Mouse (Mus musculus) CH12.LX (cell line): ENCODE results near the gene Shank1. TPM values are rescaled to one million over a fixed set of nuclear protein-coding genes. Genes with fewer than 3 reads are reported as not detected.

Experiments
- DNase-seq: peaks from one replicate; pipeline ENCODE4 v3.0.0-alpha.2; 2013; ENCODE audit errors: extremely low read depth
- H3K27ac ChIP-seq: 2 replicates; pipeline ENCODE4 v1.5.1; 2012; ENCODE audit warnings: low read depth, mild to moderate bottlenecking, control low read depth, moderate library complexity; ENCODE audit not compliant: insufficient read depth
- H3K27me3 ChIP-seq: replicated peaks from 2 replicates; pipeline ENCODE3; 2012; ENCODE audit warnings: inconsistent platforms
- H3K36me3 ChIP-seq, 2 experiments: replicated peaks in 1 of 2; 2 replicates each; pipeline versions ENCODE3 to v1.6.1; 2012; ENCODE audit warnings: inconsistent platforms in 1 of 2, low read length in 1 of 2, mild to moderate bottlenecking in 1 of 2, mixed read lengths in 1 of 2, moderate library complexity in 1 of 2; ENCODE audit not compliant: control insufficient read depth in 1 of 2, insufficient read depth in 1 of 2
- H3K4me1 ChIP-seq, 2 experiments: 2 replicates each; pipeline ENCODE4 v1.6.1; 2012; ENCODE audit warnings: inconsistent platforms in 1 of 2, moderate library complexity in 1 of 2; ENCODE audit not compliant: insufficient read depth in 2 of 2, control insufficient read depth in 1 of 2
- H3K4me2 ChIP-seq: 2 replicates; pipeline ENCODE4 v1.6.1; 2012; ENCODE audit warnings: low read depth, mild to moderate bottlenecking, control low read depth; ENCODE audit not compliant: poor library complexity, insufficient read depth, severe bottlenecking
- H3K4me3 ChIP-seq, 3 experiments: fragments of 150-350 bp in 1 of 3; sonication (generic) in 1 of 3; replicated peaks in 1 of 3; 2 replicates each; pipeline versions ENCODE3 to v1.5.1; 2011 to 2012; ENCODE audit warnings: low read depth in 2 of 3, low read length in 2 of 3, mild to moderate bottlenecking in 2 of 3, moderate library complexity in 2 of 3, control low read depth in 1 of 3, improper control_type of control experiment in 1 of 3, inconsistent platforms in 1 of 3, mixed read lengths in 1 of 3; ENCODE audit not compliant: poor library complexity in 1 of 3
- H3K79me2 ChIP-seq: replicated peaks from 2 replicates; pipeline ENCODE4 v1.6.1; 2012; ENCODE audit warnings: mild to moderate bottlenecking, moderate library complexity; ENCODE audit not compliant: control insufficient read depth, poor library complexity, insufficient read depth, severe bottlenecking; ENCODE audit errors: extremely low read depth
- H3K9ac ChIP-seq: 2 replicates; pipeline ENCODE4 v1.6.1; 2012; ENCODE audit warnings: low read depth, mild to moderate bottlenecking, control low read depth, moderate library complexity; ENCODE audit not compliant: insufficient read depth
- H3K9me3 ChIP-seq: replicated peaks from 2 replicates; pipeline ENCODE3; 2012; ENCODE audit warnings: low read length, inconsistent platforms, mixed read lengths
- CTCF ChIP-seq, 2 experiments: IDR thresholded peaks in 1 of 2; conservative IDR thresholded peaks in 1 of 2; 2 replicates each; pipeline ENCODE4 v1.5.1; 2011 to 2012; ENCODE audit warnings: low read depth in 2 of 2, low read length in 2 of 2, improper control_type of control experiment in 1 of 2, inconsistent platforms in 1 of 2, mild to moderate bottlenecking in 1 of 2, moderate library complexity in 1 of 2
- E2F4 ChIP-seq: IDR thresholded peaks from 2 replicates; pipeline ENCODE4 v1.6.1; 2011; ENCODE audit warnings: low read depth, low read length, improper control_type of control experiment; ENCODE audit not compliant: insufficient replicate concordance
- ETS1 ChIP-seq: conservative IDR thresholded peaks from 2 replicates; pipeline ENCODE4 v1.6.1; 2012; ENCODE audit warnings: low read depth, mild to moderate bottlenecking, inconsistent platforms, low read length, improper control_type of control experiment, moderate library complexity
- HCFC1 ChIP-seq: IDR thresholded peaks from 2 replicates; pipeline ENCODE4 v1.6.1; 2012; ENCODE audit warnings: low read depth, mild to moderate bottlenecking, inconsistent platforms, low read length, improper control_type of control experiment
- JUN ChIP-seq: IDR thresholded peaks from 2 replicates; pipeline ENCODE4 v1.6.1; 2011; ENCODE audit warnings: low read depth, mild to moderate bottlenecking, low read length, improper control_type of control experiment, moderate library complexity; ENCODE audit not compliant: insufficient read depth
- JUND ChIP-seq: conservative IDR thresholded peaks from 2 replicates; pipeline ENCODE4 v1.6.1; 2011; ENCODE audit warnings: low read depth, low read length, improper control_type of control experiment
- MAX ChIP-seq: IDR thresholded peaks from 2 replicates; pipeline ENCODE4 v1.6.1; 2011; ENCODE audit warnings: low read length, improper control_type of control experiment
- MAZ ChIP-seq: IDR thresholded peaks from 2 replicates; pipeline ENCODE4 v1.6.1; 2012; ENCODE audit warnings: low read depth, mild to moderate bottlenecking, inconsistent platforms, low read length, improper control_type of control experiment, moderate library complexity
- MEF2A ChIP-seq: IDR thresholded peaks from 2 replicates; pipeline ENCODE4 v1.6.1; 2014; ENCODE audit warnings: low read depth, mild to moderate bottlenecking, inconsistent platforms, low read length, improper control_type of control experiment, borderline replicate concordance
- MXI1 ChIP-seq: IDR thresholded peaks from 2 replicates; pipeline ENCODE4 v1.6.1; 2011; ENCODE audit warnings: mild to moderate bottlenecking, low read depth, low read length, improper control_type of control experiment
- NRF1 ChIP-seq: IDR thresholded peaks from 2 replicates; pipeline ENCODE4 v1.6.1; 2014; ENCODE audit warnings: low read depth, mild to moderate bottlenecking, inconsistent platforms, low read length, improper control_type of control experiment, moderate library complexity
- PAX5 ChIP-seq: IDR thresholded peaks from 2 replicates; pipeline ENCODE4 v1.6.1; 2012; ENCODE audit warnings: low read length, inconsistent platforms, mixed read lengths
- RAD21 ChIP-seq: IDR thresholded peaks from 2 replicates; pipeline ENCODE4 v1.6.1; 2011; ENCODE audit warnings: low read depth, mild to moderate bottlenecking, low read length, improper control_type of control experiment, moderate library complexity
- RCOR1 ChIP-seq: conservative IDR thresholded peaks from 2 replicates; pipeline ENCODE4 v1.6.1; 2012; ENCODE audit warnings: low read depth, mild to moderate bottlenecking, inconsistent platforms, low read length, improper control_type of control experiment
- SIN3A ChIP-seq: IDR thresholded peaks from 2 replicates; pipeline ENCODE4 v1.6.1; 2012; ENCODE audit warnings: low read length, improper control_type of control experiment, inconsistent platforms
- TCF12 ChIP-seq: IDR thresholded peaks from 2 replicates; pipeline ENCODE4 v1.6.1; 2014; ENCODE audit warnings: low read depth, mild to moderate bottlenecking, inconsistent platforms, low read length, improper control_type of control experiment
- USF2 ChIP-seq: conservative IDR thresholded peaks from 2 replicates; pipeline ENCODE4 v1.6.1; 2011; ENCODE audit warnings: low read depth, low read length, improper control_type of control experiment
- ZKSCAN1 ChIP-seq: IDR thresholded peaks from 2 replicates; pipeline ENCODE4 v1.6.1; 2012; ENCODE audit warnings: low read depth, inconsistent platforms, low read length, improper control_type of control experiment, borderline replicate concordance
- ZMIZ1 ChIP-seq: IDR thresholded peaks from 2 replicates; pipeline ENCODE4 v1.6.1; 2012; ENCODE audit warnings: low read depth, mild to moderate bottlenecking, inconsistent platforms, low read length, improper control_type of control experiment
- ZNF384 ChIP-seq: IDR thresholded peaks from 2 replicates; pipeline ENCODE4 v1.6.1; 2012; ENCODE audit warnings: low read depth, low read length, improper control_type of control experiment, inconsistent platforms
- dilution Hi-C: fragments of 300-500 bp; cut with MboI; formaldehyde crosslinking; loops from 2 replicates; pipeline ENCODE4 v1.14.3; 2020; ENCODE audit warnings: low sequenced_read_pairs; ENCODE audit not compliant: extremely low pct_unique_long_range_greater_than_20kb, extremely low pct_ligation_motif_present
- in situ Hi-C: fragments of 300-500 bp; cut with MboI; formaldehyde crosslinking; loops from 3 replicates; pipeline ENCODE4 v1.14.3; 2019; ENCODE audit warnings: low sequenced_read_pairs, low pct_ligation_motif_present, low pct_unique_long_range_greater_than_20kb, mixed read lengths
- polyA plus RNA-seq: library from polyadenylated mRNA; unstranded; fragments of >175 nt; gene quantifications from 2 replicates; pipeline ENCODE4 v1.2.1, GENCODE M21; 2012; ENCODE audit warnings: low read depth; ENCODE audit not compliant: insufficient read length
- total RNA-seq, 2 experiments: library from RNA; depleted of rRNA; stranded (reverse); fragments of 300-350 nt in 1 of 2; fragments of >200 nt in 1 of 2; gene quantifications; 2 replicates each; pipeline ENCODE4 v1.2.3; 2012 to 2014

Gene Shank1
- total and polyA plus RNA-seq, 3 experiments: under 0.01 to 0.07 TPM; not detected in 1

GRCm38 (mm10) chr7:44358012-44358411 lies 48.0 kb downstream of the Shank1 start:
- dilution Hi-C loops (no loop called here), in situ Hi-C loops (no loop called here)
- Histone ChIP-seq H3K79me2 (no peaks in the 10 kb centered on the region), H3K4me1 (peaks cover 4 to 31% of the 10 kb centered on the region in 2 experiments; a peak in 2 of 4 replicates), H3K9me3 (peaks cover 3% of the 10 kb centered on the region), H3K4me2 (no peak overlapping the region), H3K9ac (no peak overlapping the region)
- TF ChIP-seq MEF2A (no peak), ETS1 (no peak), ZNF384 (no peak), JUND (no peak), JUN (no peak), RAD21 (no peak)
- TF ChIP-seq, all 38 proteins: peak for 0
- DNase-seq: no peak
- no peaks in the 10 kb centered on the region for H3K36me3 ChIP-seq
- peaks cover 78% of the 10 kb centered on the region for H3K27me3 ChIP-seq
- H3K4me3 ChIP-seq: no peak overlapping the region
- H3K27ac ChIP-seq: no peak overlapping the region

GRCm38 (mm10) chr7:44358886-44359654 lies 49.0 kb downstream of the Shank1 start:
- no peak overlapping the region for H3K27ac ChIP-seq
- H3K4me3 ChIP-seq: no peak overlapping the region
- no peak for TF ChIP-seq PAX5
- no peak for TF ChIP-seq CTCF (conservative IDR thresholded peaks at IDR 0.05 in 1 of 2, IDR thresholded peaks at IDR 0.05 in 1 of 2; ENCODE audit: low read depth in 2 of 2, low read length in 2 of 2)
- TF ChIP-seq SIN3A: no peak
- no peak for TF ChIP-seq MAZ
- TF ChIP-seq E2F4: no peak
- no peak for TF ChIP-seq TCF12
- TF ChIP-seq JUND: no peak
- no peak for TF ChIP-seq NRF1
- TF ChIP-seq MAX: no peak
- no peak for TF ChIP-seq HCFC1
- no peak for TF ChIP-seq MXI1
- TF ChIP-seq ZKSCAN1: no peak
- TF ChIP-seq RCOR1: no peak
- no peak for TF ChIP-seq ZMIZ1
- no peak for TF ChIP-seq USF2
- TF ChIP-seq, all 38 proteins: peak for 0
- H3K9me3 ChIP-seq: no peaks in the 10 kb centered on the region
- DNase-seq: no peak
- H3K79me2 ChIP-seq: no peaks in the 10 kb centered on the region
- dilution Hi-C loops (no loop called here), in situ Hi-C loops (no loop called here)
- H3K4me2 ChIP-seq: peak overlapping the region; percentile 49
- peaks cover 74% of the 10 kb centered on the region for H3K27me3 ChIP-seq
- peaks cover 4 to 31% of the 10 kb centered on the region in 2 experiments; a peak in 2 of 4 replicates for H3K4me1 ChIP-seq
- no peak overlapping the region for H3K9ac ChIP-seq
- no peaks in the 10 kb centered on the region for H3K36me3 ChIP-seq
